Mouse (Mus musculus): ENCODE measurements at regions not wholly inside any gene's neighbourhood (a gene's known extent, or its start where the extent isn't known, plus 50 kb on each side); places are given as distances from the start of the nearest gene placed in this dataset.

DNA sequence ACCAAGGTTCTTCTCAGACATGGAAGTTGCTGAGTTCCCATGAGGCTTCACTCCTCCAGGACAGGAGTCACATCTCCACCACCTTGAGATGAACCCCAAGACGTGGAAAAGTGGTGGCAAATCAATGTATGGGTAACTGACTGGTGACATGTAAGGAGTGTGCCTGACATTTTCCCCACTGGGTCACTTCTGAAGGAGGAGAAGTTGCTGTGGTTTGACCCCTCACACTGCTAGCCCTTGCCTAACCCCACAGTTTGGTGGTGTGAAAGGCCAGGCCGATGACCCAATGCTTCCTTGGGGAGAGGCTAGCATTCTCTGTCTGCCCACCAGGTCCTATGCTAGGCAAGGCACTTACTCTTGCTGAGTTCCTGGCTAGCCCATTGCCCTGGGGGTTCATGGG lies 242.4 kb downstream of the 4933412E24Rik start:
- no peak for ATAC-seq (replicated peaks; ENCODE audit: low FRiP score, low TSS enrichment, low read depth)
- DNase-seq (ENCODE audit: low spot score) = no peak

DNA sequence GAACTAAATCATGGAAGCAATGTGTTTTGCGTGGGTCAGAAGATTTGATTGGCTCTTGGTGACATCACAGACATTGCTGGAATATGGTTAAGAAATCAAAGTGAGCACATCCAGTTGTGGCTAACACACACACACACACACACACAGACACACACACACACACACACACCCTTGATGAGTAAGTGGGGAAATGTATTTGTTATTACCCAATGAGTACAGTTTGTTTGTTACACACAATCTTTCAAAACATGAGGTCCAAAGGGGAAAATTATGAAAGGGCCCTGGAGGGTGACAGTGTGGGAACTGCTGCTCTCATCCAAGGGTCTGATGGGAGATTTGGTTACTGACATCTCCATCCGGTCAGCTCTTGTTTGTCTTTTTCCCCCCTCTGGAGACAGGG lies 243.8 kb downstream of the 4933412E24Rik start:
- WGBS = 94% methylated on average over 2 of the region's 2 CpGs
- H3K4me3 ChIP-seq (ENCODE audit: low read depth, low read length) = no peak overlapping the region
- H3K36me3 ChIP-seq (ENCODE audit: control insufficient read depth, insufficient read depth, low read length) = no peaks in the 10 kb centered on the region
- no peak overlapping the region for H3K27ac ChIP-seq (ENCODE audit: low read depth)
- DNase-seq (ENCODE audit: low spot score) = no peak
- no peak for ATAC-seq (replicated peaks; ENCODE audit: low FRiP score, low TSS enrichment, low read depth)
- H3K9ac ChIP-seq (ENCODE audit: low read length) = no peak overlapping the region
- H3K9me3 ChIP-seq (ENCODE audit: control insufficient read depth, low read length) = 0 out of 2 replicates have a peak, but pooled peaks cover 4% of the 10 kb centered on the region
- H3K27me3 ChIP-seq (replicated peaks; ENCODE audit: control insufficient read depth, insufficient read depth, low read length) = no peaks in the 10 kb centered on the region
- H3K4me1 ChIP-seq (replicated peaks; ENCODE audit: control insufficient read depth, insufficient read depth, low read length) = no peaks in the 10 kb centered on the region
- no peak overlapping the region for H3K4me2 ChIP-seq (ENCODE audit: low read length)

More for the DNA sequence above, 242.4 kb downstream of the 4933412E24Rik start:
- H3K9me3 ChIP-seq (ENCODE audit: control insufficient read depth, low read length) = 0 out of 2 replicates have a peak, but pooled peaks cover 4% of the 10 kb centered on the region
- WGBS = 73% methylated on average over 2 of the region's 2 CpGs
- no peaks in the 10 kb centered on the region for H3K4me1 ChIP-seq (replicated peaks; ENCODE audit: control insufficient read depth, insufficient read depth, low read length)
- H3K9ac ChIP-seq (ENCODE audit: low read length) = no peak overlapping the region
- H3K4me2 ChIP-seq (ENCODE audit: low read length) = no peak overlapping the region
- no peaks in the 10 kb centered on the region for H3K36me3 ChIP-seq (ENCODE audit: control insufficient read depth, insufficient read depth, low read length)
- no peak overlapping the region for H3K27ac ChIP-seq (ENCODE audit: low read depth)
- H3K27me3 ChIP-seq (replicated peaks; ENCODE audit: control insufficient read depth, insufficient read depth, low read length) = no peaks in the 10 kb centered on the region
- no peak overlapping the region for H3K4me3 ChIP-seq (ENCODE audit: low read depth, low read length)

DNA sequence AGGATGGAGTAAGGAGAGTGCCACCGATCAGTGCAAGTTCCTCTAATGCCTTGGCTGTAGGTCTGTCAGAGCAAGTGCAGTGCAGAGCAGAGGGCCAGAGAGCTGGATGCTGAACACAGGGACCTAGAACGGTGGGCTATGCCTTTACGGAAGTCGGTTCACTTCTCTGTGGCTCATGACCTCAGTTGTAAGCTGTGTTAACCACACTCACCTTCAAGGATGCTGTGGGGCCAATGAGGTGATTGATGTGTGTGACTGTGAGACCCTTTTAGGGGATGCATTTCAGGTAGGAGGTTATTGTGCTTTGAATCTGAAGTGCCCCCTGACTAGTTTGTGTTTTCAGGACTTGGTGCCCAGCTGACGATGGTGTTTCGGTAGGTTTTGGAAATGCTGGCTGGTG lies 254.4 kb downstream of the 4933412E24Rik start:
- Histone ChIP-seq H3K9ac (ENCODE audit: low read length) (no peak overlapping the region), H3K27me3 (replicated peaks; ENCODE audit: control insufficient read depth, insufficient read depth, low read length) (no peaks in the 10 kb centered on the region), H3K27ac (ENCODE audit: low read depth) (no peak overlapping the region), H3K4me1 (replicated peaks; ENCODE audit: control insufficient read depth, insufficient read depth, low read length) (no peaks in the 10 kb centered on the region), H3K9me3 (ENCODE audit: control insufficient read depth, low read length) (no peaks in the 10 kb centered on the region), H3K4me3 (ENCODE audit: low read depth, low read length) (no peak overlapping the region), H3K4me2 (ENCODE audit: low read length) (no peak overlapping the region), H3K36me3 (ENCODE audit: control insufficient read depth, insufficient read depth, low read length) (no peaks in the 10 kb centered on the region)
- WGBS = 85% methylated on average over 6 of the region's 6 CpGs
- ATAC-seq (replicated peaks; ENCODE audit: low FRiP score, low TSS enrichment, low read depth) = no peak
- DNase-seq (ENCODE audit: low spot score) = no peak

DNA sequence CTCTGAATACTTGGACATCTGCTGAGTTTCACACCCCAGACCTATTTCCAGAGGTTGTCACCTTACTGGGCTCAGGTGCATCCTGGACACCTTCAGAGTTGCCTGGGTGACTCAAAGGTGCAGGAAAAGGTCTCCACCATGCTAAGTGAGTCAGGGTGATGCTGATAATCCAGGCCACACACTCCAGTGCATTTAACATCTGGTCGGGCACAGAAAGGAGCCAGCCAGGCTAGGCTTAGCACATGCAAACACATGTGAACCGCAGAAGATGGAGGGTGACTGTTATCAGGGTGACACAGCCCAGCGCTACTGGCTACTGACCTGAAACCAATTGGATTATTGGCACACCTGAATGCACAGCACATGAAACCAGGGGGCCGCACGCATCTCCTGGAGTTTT lies 255.9 kb downstream of the 4933412E24Rik start:
- no peak overlapping the region for H3K9ac ChIP-seq (ENCODE audit: low read length)
- H3K4me3 ChIP-seq (ENCODE audit: low read depth, low read length) = no peak overlapping the region
- DNase-seq (ENCODE audit: low spot score) = no peak
- no peak overlapping the region for H3K4me2 ChIP-seq (ENCODE audit: low read length)
- no peaks in the 10 kb centered on the region for H3K27me3 ChIP-seq (replicated peaks; ENCODE audit: control insufficient read depth, insufficient read depth, low read length)
- no peaks in the 10 kb centered on the region for H3K9me3 ChIP-seq (ENCODE audit: control insufficient read depth, low read length)
- 92% methylated on average over 5 of the region's 5 CpGs for WGBS
- H3K4me1 ChIP-seq (replicated peaks; ENCODE audit: control insufficient read depth, insufficient read depth, low read length) = no peaks in the 10 kb centered on the region
- H3K27ac ChIP-seq (ENCODE audit: low read depth) = peak overlapping the region; percentile 77; the same call in 1 of the 2 replicates
- no peaks in the 10 kb centered on the region for H3K36me3 ChIP-seq (ENCODE audit: control insufficient read depth, insufficient read depth, low read length)
- ATAC-seq (replicated peaks; ENCODE audit: low FRiP score, low TSS enrichment, low read depth) = no peak

DNA sequence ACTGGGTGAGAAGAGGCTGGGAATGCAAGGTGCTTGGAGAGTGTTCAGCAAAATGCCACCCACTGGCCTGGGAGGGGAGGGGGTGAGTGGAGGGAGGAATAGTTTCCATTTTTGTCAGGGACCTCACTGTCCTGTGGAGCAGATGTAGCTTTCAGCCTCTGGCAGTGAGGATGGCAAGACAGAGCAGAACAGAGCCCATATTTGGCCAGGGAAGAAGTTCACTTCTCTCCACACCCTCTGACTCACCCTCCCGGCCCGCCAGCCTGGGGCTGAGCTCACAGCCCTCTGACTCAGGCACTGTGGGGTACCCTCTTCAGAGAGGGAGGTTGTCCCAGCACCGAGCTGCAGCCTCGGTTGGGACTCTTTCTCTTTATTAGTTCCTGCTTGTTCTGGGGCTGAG lies 256.8 kb downstream of the 4933412E24Rik start:
- DNase-seq (ENCODE audit: low spot score) = no peak
- Histone ChIP-seq H3K9me3 (ENCODE audit: control insufficient read depth, low read length) (no peaks in the 10 kb centered on the region), H3K36me3 (ENCODE audit: control insufficient read depth, insufficient read depth, low read length) (no peaks in the 10 kb centered on the region), H3K4me2 (ENCODE audit: low read length) (no peak overlapping the region), H3K4me3 (ENCODE audit: low read depth, low read length) (no peak overlapping the region), H3K27me3 (replicated peaks; ENCODE audit: control insufficient read depth, insufficient read depth, low read length) (no peaks in the 10 kb centered on the region), H3K4me1 (replicated peaks; ENCODE audit: control insufficient read depth, insufficient read depth, low read length) (no peaks in the 10 kb centered on the region), H3K9ac (ENCODE audit: low read length) (no peak overlapping the region), H3K27ac (ENCODE audit: low read depth) (peak overlapping the region; percentile 77)
- 29% methylated on average over 4 of the region's 4 CpGs for WGBS
- ATAC-seq (replicated peaks; ENCODE audit: low FRiP score, low TSS enrichment, low read depth) = peak; percentile 81

DNA sequence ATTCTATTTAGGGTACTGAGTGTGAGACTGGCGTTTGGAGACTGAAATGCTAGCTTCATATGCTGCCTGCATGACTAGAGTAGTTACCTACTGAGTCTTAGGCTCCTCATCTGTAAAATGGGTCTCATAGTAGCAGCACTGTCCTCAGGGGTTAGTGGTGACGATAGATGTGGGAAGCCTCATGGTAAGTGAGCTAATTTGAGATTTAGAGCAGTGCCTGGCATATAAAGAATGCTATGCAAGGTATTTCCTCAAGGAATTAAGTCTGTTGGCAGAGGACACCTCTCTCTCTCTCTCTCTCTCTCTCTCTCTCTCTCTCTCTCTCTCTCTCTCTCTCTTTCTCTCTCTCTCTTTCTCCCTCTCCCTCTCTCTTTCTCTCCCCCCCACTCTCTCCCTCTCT lies 257.4 kb downstream of the 4933412E24Rik start:
- Histone ChIP-seq H3K27me3 (replicated peaks; ENCODE audit: control insufficient read depth, insufficient read depth, low read length) (no peaks in the 10 kb centered on the region), H3K36me3 (ENCODE audit: control insufficient read depth, insufficient read depth, low read length) (no peaks in the 10 kb centered on the region), H3K4me3 (ENCODE audit: low read depth, low read length) (no peak overlapping the region), H3K4me1 (replicated peaks; ENCODE audit: control insufficient read depth, insufficient read depth, low read length) (no peaks in the 10 kb centered on the region), H3K9me3 (ENCODE audit: control insufficient read depth, low read length) (no peaks in the 10 kb centered on the region), H3K4me2 (ENCODE audit: low read length) (no peak overlapping the region), H3K27ac (ENCODE audit: low read depth) (peak overlapping the region; percentile 77; the same call in 1 of the 2 replicates), H3K9ac (ENCODE audit: low read length) (no peak overlapping the region)
- no peak for ATAC-seq (replicated peaks; ENCODE audit: low FRiP score, low TSS enrichment, low read depth)
- WGBS = 69% methylated on average over 2 of the region's 2 CpGs
- DNase-seq (ENCODE audit: low spot score) = no peak

DNA sequence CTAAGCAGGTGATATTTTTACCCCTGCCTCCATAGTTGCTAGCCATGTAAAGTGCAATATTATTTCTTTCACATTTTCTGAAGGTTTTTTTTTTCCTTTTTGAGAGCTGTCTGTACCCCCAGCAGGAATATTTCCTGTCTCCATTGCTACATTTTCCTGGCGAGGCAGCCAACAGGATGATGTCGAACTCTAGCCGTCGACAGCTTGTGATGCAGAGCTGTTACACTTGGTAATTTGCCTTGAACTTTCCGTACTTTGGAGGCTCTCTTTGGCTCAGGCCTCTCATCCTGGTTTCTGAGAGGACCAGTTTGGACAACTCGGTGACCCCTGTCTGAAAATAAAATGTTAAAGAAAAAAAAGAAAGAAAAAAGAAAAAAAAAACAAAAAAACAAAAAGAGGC lies 260.3 kb downstream of the 4933412E24Rik start:
- Histone ChIP-seq H3K9me3 (ENCODE audit: control insufficient read depth, low read length) (no peaks in the 10 kb centered on the region), H3K27ac (ENCODE audit: low read depth) (no peak overlapping the region), H3K4me1 (replicated peaks; ENCODE audit: control insufficient read depth, insufficient read depth, low read length) (no peaks in the 10 kb centered on the region), H3K36me3 (ENCODE audit: control insufficient read depth, insufficient read depth, low read length) (no peaks in the 10 kb centered on the region), H3K4me2 (ENCODE audit: low read length) (no peak overlapping the region), H3K9ac (ENCODE audit: low read length) (no peak overlapping the region), H3K4me3 (ENCODE audit: low read depth, low read length) (no peak overlapping the region), H3K27me3 (replicated peaks; ENCODE audit: control insufficient read depth, insufficient read depth, low read length) (no peaks in the 10 kb centered on the region)
- WGBS = 55% methylated on average over 6 of the region's 6 CpGs
- ATAC-seq (replicated peaks; ENCODE audit: low FRiP score, low TSS enrichment, low read depth) (no peak), DNase-seq (ENCODE audit: low spot score) (no peak)

DNA sequence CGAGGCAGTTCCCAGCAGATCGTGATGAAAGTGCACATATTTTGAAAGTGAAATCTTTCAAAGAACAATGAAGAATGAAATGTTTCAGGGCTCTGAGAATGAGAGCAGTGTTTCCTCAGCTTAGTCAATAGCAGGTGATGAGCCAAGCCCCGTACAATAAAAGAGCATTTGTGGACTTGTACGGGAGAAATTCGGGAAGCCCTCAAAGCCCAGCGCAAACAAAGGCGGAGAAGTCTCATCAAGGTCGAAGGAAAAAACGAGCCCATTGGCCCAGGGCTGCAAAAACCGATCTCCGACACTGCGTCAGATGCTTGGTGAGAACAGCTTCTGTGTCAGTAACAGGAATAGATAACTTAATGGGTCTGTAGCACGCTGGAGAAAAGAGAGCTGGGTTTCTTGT lies 261.5 kb downstream of the 4933412E24Rik start:
- Histone ChIP-seq H3K9ac (ENCODE audit: low read length) (no peak overlapping the region), H3K27ac (ENCODE audit: low read depth) (no peak overlapping the region), H3K27me3 (replicated peaks; ENCODE audit: control insufficient read depth, insufficient read depth, low read length) (no peaks in the 10 kb centered on the region), H3K36me3 (ENCODE audit: control insufficient read depth, insufficient read depth, low read length) (no peaks in the 10 kb centered on the region), H3K4me1 (replicated peaks; ENCODE audit: control insufficient read depth, insufficient read depth, low read length) (no peaks in the 10 kb centered on the region), H3K4me3 (ENCODE audit: low read depth, low read length) (0 out of 2 replicates have a peak overlapping the region, but pooled peaks have one; percentile 3), H3K4me2 (ENCODE audit: low read length) (peak overlapping the region; percentile 20), H3K9me3 (ENCODE audit: control insufficient read depth, low read length) (no peaks in the 10 kb centered on the region)
- DNase-seq (ENCODE audit: low spot score) (no peak), ATAC-seq (replicated peaks; ENCODE audit: low FRiP score, low TSS enrichment, low read depth) (no peak)
- WGBS = 64% methylated on average over 13 of the region's 13 CpGs

DNA sequence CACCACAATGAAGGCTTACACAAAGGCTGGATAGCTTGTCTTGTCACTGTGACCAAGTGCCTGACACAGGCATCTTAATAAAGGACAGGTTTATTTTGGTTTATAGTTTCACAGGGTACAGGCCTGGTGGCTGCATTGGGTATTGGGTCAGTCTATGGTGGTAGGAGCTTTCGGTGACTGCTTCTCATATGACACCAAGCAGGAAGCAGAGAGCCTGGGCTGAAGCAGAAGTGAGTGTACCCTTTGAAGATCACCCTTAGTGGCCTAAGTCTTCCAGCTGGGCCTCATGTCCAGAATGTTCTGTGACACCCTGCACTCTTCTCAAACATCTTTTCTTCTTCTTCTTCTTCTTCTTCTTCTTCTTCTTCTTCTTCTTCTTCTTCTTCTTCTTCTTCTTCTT lies 264.1 kb downstream of the 4933412E24Rik start:
- Histone ChIP-seq H3K9ac (ENCODE audit: low read length) (no peak overlapping the region), H3K4me2 (ENCODE audit: low read length) (no peak overlapping the region), H3K27me3 (replicated peaks; ENCODE audit: control insufficient read depth, insufficient read depth, low read length) (no peaks in the 10 kb centered on the region), H3K9me3 (ENCODE audit: control insufficient read depth, low read length) (no peaks in the 10 kb centered on the region), H3K36me3 (ENCODE audit: control insufficient read depth, insufficient read depth, low read length) (no peaks in the 10 kb centered on the region), H3K4me3 (ENCODE audit: low read depth, low read length) (no peak overlapping the region), H3K4me1 (replicated peaks; ENCODE audit: control insufficient read depth, insufficient read depth, low read length) (no peaks in the 10 kb centered on the region), H3K27ac (ENCODE audit: low read depth) (no peak overlapping the region)
- 93% methylated on average over 1 of the region's 1 CpGs for WGBS
- no peak for DNase-seq (ENCODE audit: low spot score)
- ATAC-seq (replicated peaks; ENCODE audit: low FRiP score, low TSS enrichment, low read depth) = no peak

Measured in intestine, embryonic 14.5 days (tissue).